Mouse (Mus musculus): ENCODE results near the gene Trpm1.

Gene Trpm1

DNA sequence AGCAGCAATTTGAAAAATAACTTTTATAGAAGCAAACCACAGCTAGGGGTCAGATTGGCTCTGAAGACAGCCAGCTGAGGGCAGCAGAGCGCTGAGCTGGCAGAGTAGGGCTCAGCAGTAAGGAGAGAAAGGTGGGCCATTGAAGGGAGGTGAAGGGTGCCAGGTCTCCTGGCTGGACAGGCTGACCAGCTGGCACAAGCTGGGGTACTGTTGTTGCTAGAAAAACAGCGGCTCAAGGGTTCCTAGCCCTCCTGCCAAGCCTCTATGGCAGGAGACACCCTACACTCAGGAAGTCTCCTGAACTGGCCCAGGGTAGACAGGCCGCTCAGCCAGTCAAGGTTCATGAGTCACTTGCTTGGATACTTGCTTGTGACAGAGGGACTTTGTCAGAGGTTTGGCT lies 11.4 kb downstream of the Trpm1 start:
- no peak for DNase-seq (ENCODE audit: low spot score)

DNA sequence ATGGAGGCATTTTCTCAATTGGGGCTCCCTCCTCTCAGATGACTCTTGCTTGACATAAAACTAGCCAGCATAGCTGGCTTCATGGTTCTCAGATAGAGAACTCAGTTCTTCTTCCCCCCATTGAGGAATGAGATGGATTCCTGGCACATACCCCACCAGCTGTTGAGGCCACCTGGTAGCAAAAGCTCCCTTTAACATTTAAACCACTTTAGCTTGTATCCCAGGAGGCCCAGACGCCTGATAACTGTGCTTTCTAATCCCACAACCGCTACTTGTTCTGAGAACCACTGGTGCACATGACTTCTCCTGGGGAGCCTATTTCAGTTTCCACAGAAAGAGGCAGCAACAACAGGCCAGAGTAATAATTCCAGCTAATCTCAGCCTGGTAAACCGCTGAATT lies 12.4 kb downstream of the Trpm1 start:
- DNase-seq (ENCODE audit: low spot score): no peak

DNA sequence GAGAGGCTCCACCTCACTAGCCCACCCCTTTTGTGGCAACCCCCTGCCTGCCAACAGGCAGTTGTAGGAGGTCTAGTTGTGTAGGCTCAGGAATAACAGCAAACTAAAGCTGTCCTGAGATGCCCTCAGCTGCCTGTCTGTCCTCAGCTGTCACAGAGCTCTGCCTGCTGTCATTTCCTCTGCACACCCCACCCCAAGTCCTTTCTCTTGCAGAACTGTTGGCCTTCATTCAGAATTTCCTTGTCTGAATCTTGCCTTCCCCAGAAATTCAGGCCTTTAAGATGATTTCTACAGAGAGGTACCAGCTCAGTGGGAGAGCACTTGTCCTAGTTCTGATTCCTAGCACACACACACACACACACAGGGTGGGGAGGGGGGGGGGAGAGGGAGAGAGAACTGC lies 13.1 kb downstream of the Trpm1 start:
- DNase-seq (ENCODE audit: low spot score): no peak

DNA sequence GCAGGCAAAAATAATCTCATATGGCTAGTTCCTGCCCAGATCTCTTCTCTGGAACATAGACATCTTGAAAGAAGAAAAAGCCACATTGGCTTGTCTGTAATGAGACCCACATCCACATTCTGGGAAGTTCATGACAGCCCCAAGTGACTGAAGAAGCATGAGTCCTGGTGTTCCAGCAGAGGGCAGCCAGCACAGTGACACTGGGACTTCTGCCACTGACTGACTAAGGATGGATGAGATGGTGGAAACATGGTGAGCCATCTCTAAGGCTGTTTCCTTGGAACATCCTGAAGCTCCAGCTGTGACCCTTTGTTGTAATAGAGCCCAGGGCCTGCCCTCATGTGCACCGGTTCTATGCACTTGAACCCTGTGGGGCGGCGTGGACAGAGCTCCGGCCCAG lies 25.7 kb downstream of the Trpm1 start:
- DNase-seq (ENCODE audit: low spot score): no peak

DNA sequence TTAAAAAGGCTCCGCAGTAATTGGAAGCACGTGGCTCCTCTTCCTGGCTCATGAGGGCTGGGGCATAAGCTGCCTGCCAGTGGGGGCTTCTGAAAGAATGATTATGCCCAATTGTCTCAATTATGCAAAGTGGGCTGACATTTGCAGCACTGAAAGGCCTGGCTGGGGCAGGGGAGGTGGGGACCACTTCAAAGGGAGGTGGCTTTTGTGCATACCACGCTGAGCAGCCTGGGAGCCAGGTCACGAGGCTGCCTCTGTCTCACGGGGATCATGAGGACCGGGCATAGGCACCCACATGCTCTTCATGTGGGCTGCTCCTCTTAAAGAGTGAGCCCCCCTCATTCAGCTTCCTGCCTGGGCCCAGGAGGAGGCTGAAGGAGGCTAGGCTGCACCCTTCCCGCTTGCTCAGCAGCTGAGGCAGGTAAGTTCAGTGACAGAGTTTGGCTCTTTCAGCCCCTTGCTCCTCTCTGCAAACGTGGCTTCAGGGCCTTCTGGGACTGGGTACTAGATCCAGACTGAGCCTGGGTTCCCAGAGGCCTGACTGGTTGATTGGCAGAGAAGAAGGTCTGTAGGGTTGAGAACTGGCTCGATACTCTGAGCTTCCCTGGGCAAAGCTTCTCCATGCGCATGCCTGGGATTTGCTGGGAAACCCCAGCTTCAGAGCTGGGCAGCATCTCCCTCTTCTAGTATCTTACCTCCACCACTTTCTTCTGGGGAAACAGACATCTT lies 31.7 kb downstream of the Trpm1 start:
- no peak for DNase-seq (ENCODE audit: low spot score)

DNA sequence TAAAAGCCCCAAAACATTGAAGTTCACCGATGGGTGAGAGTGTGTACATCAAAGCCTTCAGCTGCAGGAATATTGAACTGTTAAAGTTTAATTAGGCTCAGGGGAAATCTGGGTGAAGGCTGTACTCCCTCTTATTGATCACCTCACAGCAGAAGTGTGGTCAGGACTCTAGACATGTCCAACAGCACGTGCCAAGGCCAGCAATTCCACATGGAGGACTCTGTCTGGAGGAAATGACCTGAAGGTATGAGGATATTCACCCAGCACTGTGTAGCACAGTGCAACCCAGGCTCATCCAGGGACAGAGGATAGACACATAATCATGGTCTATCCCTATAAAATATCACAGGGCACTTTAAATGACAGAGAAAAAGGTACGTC lies 32.3 kb downstream of the Trpm1 start:
- no peak for DNase-seq (ENCODE audit: low spot score)

DNA sequence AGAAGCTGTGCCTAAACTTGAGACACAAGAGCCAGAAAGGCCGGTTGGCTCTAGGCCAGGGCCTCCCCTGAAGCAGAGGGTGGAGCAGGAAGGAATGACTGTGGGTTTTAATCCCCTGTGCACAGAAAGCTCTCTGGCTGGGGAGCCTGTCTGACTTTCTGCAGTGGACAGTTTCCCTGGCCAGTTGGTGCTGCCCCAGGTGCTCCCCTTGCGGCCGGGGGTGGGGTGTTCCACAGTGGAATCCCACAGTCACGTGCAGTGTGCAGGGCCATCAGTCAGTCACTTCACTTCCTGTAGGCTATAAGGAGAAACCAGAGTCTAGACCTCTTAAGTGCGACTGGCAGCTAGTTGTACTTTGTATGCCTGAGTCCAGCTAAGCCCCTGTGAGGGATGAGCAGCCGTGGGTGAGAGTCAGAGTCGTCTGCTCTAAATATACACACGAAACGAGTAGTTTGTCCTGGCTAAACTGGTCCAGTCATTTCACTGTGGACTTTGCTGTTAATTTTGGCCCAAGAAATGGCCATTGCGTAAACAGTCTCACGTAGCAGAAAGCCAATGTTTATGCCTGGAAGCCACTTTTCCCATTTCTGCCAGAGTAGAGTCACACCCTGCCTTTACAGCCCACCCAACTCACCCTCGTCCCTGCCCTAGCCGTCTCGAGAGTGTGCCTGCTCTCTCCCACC lies 38.8 kb downstream of the Trpm1 start:
- DNase-seq (ENCODE audit: low spot score): no peak

DNA sequence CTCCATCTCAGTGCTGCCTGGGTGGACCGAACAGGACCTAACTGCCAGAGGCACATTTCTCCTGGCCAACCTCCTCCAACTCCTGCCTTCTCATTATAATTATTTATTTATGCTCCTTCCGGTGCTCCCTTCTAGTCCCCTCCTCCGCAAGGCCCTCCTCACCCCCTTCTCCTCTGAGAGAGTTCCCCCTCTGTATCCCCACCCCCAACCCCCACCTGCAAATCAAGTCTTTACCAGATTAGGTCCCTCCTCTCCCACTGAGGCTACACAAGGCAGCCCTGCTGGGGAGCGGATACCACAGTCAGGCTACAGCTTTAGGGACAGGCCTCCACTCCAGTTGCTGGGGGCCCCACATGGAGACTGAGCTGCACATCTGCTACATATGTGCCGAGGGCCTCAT lies 39.8 kb downstream of the Trpm1 start:
- DNase-seq (ENCODE audit: low spot score): no peak

DNA sequence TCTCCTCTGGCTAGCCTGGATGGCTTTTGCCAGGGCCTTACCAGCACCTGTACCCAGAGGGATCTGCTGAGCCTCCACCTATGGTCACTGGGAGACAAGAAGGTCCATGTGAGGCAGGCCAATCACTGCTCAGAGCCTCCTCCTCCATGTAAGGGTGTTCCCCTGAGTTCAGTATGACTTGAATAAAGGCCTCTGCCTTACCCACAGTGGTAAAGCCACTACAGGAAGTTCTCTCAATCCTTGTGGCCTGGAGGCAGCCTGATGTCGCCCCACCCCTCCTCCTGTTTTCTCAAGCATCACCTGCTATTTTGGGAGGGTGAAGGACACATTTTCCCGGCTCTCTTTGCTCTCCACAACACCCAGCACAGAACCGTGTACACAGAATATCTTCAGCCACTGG lies 42.5 kb downstream of the Trpm1 start:
- DNase-seq (ENCODE audit: low spot score): no peak

DNA sequence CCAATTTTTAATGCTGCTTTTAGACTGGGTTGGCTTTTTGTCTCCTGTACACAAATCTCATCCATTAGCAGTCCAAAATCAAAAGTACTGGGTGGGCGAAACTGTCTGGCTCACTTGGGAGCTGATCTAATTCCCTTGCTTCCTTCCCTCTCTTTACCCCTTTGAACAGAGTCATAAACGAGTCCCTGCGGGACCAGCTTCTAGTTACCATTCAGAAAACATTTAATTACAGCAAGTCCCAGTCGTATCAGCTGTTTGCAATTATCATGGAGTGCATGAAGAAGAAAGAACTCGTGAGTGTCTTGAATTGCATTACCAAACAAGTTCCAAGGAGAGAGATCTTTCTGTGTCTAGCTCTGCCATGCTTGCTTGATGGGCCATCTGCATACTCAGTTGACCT lies 55.1 kb downstream of the Trpm1 start:
- DNase-seq (ENCODE audit: low spot score): no peak

DNA sequence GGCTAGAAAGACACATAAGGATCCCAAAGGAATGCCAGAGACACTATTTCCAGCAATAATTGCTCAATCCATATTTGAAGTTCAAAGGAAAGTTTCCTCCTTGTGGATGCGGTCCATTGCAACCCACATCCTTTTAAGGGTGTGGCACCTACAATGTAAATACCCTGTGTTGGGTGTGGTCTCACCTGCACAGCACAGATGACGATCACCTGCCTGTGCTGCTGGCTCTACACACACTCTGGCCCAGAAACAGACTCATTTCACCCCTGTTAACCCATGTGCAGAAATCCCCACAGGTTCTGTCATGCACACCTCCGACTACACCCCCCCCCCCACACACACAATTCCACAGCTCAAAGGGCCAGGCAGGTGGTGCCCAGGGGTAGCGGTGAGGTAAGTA lies 59.2 kb downstream of the Trpm1 start:
- DNase-seq (ENCODE audit: low spot score): no peak

DNA sequence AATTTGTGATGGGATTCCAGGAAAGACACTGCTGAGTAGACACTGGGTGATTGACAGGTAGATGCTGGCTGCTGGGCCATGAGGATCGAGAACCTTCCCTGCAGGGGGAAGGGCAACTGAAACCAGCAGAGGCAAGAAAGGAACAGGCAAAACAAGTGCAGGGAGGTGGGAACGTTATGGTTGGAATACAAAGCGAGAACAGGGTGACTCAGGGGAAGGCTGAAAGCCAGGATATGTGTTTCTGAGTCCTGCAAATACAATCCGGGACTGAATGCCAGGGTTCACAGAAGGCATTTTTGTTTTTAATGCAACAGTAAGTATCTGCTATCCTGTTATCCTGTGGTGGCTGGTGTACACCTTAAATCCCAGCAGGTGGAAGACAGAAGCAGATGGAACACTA lies 60.4 kb downstream of the Trpm1 start:
- DNase-seq (ENCODE audit: low spot score): no peak

DNA sequence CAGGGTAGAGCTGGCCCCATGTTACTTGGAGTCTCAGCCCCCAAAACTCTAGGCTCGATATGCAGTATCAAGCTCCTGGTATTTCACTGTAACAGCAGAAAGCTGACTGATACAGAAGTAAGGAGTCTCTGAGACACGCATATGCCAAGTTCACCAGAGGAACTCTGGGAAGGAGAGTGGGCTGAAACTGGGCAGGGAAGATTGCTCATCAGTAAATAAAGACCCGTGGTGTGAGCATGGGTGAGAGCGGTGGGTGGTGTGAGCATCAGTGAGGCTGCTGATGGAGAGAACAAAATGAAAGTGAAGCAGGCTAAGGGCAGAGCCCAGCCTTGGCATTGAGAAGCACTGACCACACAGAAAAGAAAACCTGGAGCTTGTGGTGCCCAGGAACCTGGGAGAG lies 62.0 kb downstream of the Trpm1 start:
- no peak for DNase-seq (ENCODE audit: low spot score)

DNA sequence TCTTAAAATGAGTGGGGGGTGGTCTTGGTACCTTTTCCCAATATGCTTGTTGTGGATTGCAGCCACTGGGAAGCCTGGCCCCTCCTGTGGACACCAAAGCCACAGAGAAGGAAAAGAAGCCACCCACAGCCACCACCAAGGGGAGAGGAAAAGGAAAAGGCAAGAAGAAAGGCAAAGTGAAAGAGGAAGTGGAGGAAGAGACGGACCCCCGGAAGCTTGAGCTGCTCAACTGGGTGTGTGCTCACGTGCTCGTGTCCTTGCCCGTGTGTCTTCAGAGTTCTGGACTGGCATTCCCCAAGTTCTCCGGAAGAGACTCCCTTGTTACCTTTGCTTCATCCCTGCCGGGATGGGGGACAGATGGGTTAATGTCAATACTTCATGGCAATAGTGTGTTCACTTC lies 63.8 kb downstream of the Trpm1 start:
- DNase-seq (ENCODE audit: low spot score): no peak

DNA sequence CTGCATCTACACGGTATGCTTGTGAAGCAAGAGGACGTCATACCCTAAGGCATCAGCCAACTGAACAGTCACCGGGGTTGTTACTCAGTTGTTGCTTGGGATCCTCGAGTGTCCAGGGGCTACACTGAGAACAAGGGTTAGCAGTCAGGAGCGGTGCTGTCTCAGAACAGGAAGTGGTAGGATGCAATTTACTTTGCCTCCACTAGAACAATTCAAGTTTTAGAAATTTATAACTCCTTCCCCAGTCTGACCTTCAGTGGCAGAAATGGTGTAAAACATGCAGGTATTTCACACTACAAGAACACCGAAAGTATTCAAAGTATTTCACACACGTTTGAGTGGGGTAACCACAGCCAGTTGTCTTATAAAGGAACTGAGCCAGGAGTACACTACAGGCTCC lies 66.1 kb downstream of the Trpm1 start:
- DNase-seq (ENCODE audit: low spot score): no peak

DNA sequence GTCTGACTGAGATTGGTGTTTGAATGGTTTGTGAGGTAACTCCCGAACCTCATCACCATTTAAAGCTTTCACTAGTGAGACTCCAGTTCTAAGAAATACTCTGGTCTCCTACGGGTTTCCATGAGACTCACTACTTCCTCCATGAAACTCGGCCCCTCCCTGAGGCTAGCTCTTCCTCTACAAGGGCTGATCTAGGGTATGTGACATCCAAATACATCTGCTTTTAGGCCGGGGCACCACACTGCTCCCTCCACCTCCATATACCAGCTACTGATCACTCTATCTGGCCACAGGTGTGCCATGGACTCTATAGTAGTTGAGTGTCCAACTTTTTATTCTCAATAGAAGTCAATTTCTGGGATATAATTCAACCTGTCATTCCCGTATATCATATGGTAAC lies 69.6 kb downstream of the Trpm1 start:
- DNase-seq (ENCODE audit: low spot score): no peak

DNA sequence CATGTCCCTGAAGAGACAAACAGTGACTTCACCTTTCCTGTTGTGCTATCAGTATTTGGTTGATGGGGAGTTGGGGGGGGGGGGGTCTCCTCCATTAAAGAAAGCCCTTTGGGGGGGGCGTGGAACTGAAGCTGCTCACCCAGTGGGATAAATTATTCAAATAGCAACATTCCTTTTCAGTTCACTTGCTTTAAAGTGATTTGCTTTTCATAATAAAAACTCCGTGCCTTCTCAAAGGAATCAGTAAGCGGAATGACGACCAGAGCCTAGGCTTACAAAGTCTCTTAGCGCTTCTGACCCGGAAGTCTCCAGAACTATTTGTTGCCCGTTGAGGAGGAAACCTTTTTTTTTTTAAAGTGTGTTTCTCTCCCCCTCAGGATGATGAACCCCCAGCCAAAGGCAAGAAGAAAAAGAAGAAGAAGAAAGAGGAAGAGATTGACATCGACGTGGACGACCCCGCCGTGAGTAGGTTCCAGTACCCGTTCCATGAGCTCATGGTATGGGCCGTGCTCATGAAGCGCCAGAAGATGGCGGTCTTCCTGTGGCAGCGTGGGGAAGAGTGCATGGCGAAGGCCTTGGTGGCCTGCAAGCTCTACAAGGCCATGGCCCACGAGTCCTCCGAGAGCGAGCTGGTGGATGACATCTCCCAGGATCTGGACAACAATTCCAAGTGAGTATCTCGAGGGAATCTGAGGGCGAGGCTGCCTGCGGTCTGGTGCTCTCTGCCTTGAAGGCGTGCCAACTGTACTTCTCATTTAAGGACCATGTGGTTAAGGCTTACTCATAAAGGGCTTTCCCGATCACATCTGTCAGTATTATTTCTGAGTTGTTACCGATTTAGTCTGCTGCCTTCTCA lies 72.9 kb downstream of the Trpm1 start:
- DNase-seq (ENCODE audit: low spot score): no peak

DNA sequence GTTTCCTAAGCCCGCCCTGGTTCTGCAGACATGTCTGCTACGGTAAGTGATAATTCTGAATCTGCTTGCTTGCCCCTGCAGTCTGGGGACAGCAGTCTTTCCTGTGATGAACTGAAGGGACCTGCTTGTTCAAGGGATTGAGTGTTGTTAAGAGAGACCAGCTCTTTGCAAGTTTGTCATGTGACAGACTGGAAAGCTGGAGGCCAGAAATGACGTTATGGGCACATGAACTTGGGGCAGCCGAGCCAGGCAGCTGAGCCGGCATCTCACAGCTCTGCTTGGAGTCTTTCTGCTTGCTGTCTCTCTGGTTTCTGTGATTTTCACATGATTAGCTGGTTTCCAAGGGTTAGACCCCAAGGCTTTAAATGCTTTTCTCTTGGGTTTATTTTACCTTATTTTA lies 74.0 kb downstream of the Trpm1 start:
- no peak for DNase-seq (ENCODE audit: low spot score)

DNA sequence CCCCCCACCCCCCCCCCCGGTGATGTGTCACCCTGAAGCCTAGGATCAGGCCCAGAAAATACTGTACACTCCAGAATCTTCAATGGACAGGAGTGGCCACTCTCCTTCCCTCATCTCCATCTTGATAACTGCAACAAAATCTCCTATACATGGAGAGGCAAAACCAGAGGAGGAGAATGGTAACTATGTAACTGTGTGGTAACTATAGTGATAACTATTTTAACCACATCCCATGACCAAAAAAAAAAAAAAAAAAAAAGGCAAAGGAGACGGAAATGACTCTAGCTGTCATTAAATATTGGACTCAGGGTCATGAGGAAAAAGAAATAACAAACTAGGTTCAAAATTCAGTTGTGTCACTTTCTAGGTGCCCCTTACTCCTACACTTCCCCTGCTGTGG lies 74.7 kb downstream of the Trpm1 start:
- no peak for DNase-seq (ENCODE audit: low spot score)

DNA sequence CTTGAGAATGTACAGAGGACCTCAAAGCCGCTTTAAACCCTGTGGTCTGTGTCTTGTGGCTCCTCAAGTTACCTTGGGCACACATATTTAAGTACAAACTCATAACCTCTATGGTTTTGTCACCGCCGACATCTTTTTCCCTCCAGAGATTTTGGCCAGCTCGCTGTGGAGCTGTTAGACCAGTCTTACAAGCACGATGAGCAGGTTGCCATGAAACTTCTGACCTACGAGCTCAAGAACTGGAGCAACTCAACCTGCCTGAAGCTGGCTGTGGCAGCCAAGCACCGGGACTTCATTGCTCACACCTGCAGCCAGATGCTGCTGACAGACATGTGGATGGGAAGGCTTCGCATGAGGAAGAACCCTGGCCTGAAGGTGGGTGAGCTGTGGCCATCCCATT lies 76.3 kb downstream of the Trpm1 start:
- DNase-seq (ENCODE audit: low spot score): no peak

DNA sequence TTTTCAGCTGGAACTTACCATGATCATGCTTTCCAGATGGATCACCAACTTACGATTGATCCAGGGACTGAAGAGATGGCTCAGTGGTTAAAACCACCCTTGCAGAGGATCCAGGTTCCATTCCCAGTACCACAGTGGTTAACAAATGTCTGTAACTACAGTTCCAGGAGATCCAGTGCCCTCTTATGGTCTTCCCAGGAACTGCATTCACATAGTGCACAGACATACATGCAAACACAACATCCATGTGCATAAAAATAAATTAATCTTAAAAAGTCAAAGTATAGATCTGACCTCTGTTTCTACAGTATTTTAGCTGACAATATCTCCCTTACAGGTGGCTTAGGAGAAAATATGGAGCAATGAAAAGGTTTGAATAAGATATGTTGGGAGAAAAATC lies 77.4 kb downstream of the Trpm1 start:
- no peak for DNase-seq (ENCODE audit: low spot score)

DNA sequence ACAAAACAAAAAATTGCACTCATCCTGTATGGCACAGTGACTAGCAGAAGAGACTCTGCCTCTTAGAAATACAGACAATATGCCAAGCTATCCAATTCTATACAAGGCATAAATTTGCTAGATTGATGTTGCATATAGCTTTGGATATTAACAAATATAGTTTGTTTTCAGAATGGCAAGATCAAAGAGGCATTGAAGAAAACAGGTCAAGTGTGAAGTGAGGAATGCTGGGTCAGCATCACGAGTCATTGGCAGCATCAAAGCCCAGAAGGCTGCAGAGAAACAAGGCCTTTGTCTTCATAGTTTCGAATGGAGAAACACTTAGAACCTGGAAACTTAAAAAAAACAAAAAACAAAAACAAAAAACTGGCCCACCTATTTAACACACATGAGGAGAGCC lies 78.4 kb downstream of the Trpm1 start:
- no peak for DNase-seq (ENCODE audit: low spot score)

DNA sequence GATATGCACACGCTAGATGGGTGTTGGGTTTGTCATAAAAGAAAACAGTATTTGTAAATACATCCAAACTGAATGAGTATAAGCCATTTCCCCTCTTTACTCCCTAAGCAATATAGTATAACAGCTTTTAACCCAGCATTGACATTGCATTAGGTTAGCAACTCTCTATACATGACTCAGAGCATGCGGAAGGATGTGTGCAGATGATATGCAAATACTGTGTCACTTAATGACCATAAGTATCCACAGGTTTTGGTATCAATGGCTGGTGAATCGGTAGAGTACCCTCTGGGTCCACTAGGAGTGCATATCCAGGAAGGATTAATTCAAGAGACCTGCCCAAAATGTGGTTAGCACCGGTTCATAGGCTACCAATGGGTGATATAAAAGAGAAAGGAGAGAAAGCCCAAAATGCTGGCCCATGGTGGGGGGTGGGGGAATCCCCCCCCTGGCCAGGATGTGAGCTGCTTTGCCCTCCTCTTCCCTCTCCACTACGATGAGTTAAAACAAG lies 80.7 kb downstream of the Trpm1 start:
- DNase-seq (ENCODE audit: low spot score): no peak

Data from ovary, postnatal 10 days (tissue).